Mouse (Mus musculus): ENCODE results near the gene Gm49486.
"Not testable (repeated sequence)": the region's sequence is repeated elsewhere in the genome, so short reads cannot be mapped to it uniquely, and the experiment has no call there.

Gm49486 gene

DNA sequence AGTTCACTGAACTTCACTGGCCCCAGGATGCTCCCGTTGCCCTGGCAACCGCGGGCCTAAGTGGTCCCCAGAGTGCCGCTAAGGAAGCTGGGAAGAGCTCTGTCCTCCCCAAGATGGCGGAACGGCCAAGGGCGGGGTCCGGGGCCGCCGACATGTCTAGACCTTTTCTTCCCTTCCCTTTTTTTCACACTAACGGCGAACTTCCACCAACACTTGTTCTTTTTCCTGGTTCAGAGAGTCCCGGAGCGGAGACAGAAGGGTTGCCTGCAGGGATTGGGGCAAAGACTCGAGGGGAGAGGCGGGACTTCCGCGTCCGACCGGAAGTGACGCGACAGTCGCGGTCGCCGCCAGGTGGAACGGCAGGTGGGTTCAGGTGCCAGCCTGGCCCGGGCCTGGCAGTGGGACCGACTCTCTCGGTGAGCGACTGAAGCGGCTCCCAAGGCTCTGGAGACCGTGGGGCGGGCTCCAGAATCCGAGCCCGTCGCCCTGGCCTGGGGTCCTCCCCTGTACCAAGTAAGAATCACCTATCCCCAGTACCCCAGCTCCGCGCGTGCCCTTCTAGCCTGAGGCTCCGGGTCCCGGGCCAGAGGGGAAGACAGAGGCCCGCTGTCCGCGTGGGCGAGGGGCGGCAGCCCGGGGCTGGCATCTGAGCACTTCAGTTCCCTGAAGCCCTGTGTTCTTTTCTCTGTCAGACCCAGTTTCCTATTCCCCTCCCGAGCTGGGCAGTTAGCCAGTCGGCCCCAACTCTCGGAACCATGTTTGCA lies at the start of gene Gm49486, which contains the start of gene Pick1:
Gm49486 (plus strand) TSS at position 334 of the 764 bp plus-strand sequence.
Pick1 (plus strand) TSS at position 116 of the 764 bp plus-strand sequence.
- peak; percentile 93 for DNase-seq

DNA sequence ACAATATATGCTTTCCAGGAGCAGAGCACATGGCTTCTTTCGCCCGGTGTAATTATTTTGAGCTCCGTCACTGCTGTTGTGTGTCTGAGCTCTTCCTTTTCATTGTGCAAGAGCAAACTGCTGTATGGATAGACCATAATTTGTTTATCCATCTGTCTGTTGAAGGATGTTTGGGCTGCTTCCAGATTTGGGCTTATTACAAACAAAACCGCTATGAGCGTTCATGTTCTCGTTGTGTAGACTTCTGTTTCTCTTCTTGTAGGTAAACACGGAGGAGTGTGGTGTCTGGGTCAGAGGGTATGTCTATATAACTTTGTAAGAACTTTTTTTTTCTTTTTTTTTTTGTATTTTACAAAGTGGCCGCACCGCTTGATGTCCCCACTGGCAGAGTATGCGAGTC lies 44.0 kb upstream of the Gm49486 start:
- DNase-seq: no peak

DNA sequence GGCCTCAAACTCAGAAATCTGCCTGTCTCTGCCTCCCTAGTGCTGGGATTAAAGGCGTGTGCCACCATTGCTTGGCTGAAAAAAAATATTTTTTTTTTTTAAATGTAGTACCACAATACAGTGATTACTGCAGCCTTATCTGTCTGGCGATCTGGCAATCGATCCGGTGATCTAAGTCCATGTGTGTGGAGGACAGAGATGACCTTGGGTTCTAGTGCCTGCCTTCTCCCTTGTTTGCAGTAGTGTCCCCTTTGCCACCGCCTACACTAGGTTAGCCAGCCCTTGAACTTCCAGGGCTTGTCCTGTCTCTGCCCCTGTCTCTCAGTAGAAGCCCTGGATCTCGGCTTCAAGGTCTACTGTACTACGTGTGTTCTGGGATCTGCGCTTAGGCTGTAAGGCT lies 41.4 kb upstream of the Gm49486 start:
- no peak for DNase-seq

DNA sequence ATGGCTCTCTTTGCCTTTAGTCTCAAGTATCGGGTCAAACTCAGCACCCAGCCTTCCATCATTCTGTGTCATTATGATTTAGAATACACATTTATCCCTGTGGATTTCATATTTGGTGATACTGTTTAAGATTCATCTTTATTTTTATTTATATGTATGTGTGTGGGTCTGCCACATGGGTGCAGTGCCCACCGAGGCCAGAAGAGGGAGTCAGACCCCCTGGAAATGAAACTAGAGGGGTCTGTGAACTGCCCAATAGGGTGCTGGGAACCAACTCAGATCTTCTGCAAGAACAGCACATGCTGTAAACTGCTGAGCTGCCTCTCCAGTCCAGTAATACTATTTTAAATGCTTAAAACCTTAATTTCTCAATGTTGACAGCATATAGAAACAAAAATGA lies 37.8 kb upstream of the Gm49486 start:
- no peak for DNase-seq

DNA sequence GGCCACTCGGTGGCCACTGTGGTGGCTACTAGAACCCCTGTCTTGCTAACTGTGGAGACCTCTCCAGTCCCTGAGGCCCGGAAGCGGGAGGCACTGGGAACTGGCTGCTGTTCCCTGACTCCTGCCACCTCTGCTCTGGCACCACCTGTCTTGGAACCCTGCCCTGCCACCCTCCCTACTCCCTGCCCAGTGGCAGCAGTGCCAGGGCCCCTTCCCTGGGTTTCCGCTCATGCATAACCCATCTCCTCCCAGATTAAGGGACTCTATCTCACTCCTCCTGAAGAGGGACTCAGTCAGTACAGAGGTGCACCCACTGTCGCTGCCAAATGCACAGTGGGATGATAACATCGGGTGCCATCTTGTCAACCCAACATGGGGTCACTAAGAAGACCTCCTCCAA lies 36.7 kb upstream of the Gm49486 start:
- no peak for DNase-seq

DNA sequence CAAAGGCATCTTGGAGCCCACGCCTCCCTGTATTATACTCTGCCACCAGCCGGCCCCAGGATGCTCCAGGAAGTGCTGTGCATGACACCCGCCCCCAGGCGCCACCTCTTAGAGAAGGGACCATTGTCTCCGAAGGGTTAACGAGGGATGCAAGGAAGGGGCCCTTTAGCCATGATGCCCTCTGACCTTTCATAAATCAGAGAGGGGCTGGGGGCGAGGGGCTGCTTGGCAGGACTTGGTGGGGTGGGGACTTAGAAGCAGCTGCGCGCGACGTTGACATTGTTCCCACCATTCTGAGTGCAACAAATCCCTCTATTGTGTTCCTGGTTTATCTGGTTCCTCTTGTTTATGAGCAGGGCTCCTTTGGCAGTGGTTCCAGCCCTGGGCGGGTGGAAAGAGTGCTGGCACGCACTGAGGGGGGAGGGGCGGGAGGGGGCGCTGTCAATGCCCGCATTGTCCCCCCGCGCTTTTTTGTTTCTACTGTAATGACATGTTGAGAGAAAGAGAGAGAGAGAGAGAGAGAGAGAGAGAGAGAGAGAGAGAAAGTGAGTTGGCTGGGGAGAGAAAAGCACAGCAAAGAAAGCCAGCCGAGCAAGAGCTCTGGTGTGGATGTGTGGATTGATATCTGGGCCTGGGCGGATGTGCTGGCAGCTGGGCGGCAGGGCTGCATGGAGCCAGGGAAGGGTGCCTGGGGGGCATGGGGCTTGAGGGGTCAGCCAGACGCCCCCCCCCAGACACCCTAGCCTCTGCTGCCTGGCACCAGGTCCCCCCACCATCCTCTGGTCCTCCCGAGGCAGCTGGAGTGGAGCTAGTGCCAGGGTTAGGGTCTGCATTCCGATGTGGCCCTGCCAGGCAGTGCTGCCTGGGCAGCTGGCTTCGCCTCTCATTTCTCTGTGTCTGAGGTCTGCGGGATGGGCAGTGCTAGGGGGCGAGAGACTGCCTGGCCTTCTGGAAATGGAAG lies 36.0 kb upstream of the Gm49486 start:
- DNase-seq: peak; percentile 96

DNA sequence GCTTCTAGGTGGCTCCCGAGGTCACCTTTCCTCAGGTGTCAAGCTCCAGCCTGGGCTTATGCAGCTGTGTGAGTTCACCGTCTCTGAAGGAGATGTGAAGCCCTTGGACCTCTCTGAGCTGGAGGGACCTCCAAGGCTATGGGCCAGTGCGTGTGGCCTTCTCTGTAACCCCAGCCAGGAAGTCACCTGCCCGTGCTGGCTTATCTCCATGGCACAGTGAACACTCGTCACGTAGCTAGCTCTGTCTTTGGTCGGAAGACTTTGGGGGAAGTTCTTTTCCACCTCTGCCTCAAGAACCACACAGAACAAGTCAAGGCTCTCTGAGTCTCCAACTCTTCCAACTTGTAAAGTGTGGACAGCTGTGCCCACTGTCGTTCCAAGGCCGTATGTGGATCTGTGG lies 35.1 kb upstream of the Gm49486 start:
- no peak for DNase-seq

DNA sequence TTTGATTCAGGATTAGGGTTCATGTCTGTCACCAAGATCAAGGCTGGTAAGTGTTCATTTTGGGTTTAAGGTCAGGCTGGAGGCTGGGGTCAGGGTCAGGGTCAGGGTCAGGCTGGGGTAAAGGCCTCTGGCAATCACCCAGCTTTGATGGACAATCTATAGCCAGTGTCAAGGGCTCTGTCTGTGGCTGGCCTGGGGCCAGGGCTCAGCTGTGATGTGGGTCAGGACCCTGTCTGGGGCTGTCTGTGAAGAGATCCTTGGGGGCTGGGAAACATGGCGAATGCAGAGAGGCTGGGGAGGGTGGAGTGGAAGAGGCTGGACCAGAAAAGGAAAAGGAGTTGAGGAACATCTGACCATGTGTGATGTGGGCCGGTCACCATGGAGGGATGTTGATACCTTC lies 34.2 kb upstream of the Gm49486 start:
- peak; percentile 51 for DNase-seq

DNA sequence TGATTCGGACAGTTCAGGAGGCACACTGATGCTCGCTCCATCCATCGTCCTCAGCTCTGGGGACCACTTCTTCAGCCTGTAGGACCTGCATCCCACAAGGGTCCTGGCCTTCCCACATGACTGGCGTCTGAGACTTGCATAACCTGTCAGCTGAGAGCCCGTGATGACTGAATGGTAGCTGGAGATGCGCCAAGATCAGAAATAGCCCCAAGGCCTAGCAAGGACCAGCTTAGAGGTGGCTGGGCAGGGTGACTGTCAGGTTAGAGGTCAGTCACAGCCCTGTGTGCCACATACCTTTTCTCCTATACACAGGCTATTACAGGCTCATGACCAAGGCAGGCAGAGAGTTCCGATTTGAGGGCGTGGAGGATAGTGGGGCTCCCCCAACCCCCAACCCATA lies 33.7 kb upstream of the Gm49486 start:
- no peak for DNase-seq

DNA sequence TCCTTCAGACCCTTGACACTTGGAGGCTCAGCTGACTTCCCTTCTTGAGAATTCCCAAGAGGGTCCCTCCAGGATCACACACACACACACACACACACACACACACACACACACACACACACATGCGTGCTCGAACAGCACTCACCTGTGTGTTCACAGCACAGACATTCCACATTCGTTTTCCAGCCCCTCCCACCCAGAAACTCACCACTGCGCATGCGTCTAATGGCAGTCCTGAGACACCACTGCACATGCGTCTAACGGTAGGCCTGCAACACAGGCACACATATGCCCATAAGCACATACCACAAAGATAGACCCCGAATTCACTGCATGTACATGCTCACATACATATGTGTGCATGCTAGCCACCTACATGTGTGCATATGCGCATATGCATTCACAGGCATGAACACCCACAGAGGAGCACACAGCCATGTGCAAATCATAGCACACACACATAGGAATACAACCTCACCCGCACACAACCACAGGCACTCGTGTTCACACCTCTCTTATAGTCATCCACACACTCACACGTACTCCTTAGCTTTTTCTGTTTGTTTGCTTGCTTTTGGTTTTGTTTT lies 29.7 kb upstream of the Gm49486 start:
- no peak for DNase-seq

DNA sequence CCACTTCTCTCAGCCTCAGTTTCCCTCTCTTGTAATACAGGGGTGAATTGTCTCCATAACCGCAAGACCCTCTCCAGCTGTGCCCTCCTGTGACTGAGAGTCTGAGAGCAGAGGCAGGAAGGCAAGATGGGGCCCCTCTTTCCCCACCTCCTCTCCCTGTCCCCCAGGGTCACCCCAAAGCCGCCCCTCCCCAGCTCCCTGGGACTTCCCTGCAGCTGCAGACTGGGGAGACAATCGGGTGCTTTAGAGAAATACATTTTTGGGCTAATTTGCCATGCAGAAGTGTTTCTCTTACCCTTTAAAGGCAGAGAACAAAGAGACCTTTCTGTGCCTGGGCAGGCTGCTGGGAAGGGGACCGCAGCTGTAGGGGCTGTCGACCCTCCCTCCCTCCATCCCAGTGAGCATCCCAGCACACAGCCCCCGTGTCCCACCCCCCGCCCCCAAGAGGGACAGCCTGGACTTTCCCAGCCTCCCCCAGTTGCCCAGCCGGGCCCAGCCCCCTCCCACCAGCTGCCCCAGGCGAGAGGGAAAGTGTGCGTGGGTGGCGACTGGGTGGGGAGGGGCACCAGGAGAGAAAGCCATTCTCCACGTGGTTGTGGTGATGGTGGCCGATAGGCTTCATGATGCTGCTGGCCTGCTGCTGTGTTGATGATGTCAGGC lies 27.6 kb upstream of the Gm49486 start:
- DNase-seq: peak; percentile 89

DNA sequence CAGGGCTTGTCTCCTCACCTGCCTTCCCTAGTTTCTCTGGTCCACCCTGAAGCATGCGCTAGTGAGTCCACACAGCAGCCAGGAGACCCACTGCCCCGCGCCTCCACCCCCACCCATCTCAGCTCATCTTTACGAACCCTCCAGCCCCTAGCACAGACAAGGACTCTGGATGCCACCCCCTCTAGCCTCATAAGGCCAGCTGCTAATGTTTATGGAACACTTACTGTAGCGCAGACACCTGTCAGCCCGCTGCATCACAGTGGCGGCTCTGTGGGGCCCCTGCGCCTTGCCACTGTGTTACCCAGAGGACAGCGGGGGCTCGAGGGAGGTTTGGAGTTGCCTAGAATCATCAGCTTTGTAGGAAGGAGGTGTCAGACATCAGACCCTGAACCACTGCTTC lies 26.6 kb upstream of the Gm49486 start:
- peak; percentile 48 for DNase-seq

DNA sequence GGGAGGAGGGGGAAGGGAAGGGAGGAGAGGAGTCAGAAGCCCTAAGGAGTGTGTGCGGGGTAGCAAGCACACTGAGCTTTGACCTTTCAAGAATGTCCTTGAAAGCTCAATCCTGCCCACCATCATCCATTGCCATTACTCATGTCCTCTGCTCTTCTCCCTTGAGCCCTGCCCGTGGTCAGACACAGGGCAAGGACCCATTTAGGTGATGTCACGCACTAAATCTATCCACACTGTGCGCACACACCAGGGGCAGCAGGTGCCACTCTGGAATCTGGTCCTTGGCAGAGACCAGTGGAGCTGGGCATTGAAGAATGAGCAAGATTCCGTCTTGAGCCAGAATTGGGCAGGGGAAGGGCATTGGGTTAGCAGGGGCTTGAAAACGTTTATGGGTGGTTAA lies 21.0 kb upstream of the Gm49486 start:
- DNase-seq: no peak

DNA sequence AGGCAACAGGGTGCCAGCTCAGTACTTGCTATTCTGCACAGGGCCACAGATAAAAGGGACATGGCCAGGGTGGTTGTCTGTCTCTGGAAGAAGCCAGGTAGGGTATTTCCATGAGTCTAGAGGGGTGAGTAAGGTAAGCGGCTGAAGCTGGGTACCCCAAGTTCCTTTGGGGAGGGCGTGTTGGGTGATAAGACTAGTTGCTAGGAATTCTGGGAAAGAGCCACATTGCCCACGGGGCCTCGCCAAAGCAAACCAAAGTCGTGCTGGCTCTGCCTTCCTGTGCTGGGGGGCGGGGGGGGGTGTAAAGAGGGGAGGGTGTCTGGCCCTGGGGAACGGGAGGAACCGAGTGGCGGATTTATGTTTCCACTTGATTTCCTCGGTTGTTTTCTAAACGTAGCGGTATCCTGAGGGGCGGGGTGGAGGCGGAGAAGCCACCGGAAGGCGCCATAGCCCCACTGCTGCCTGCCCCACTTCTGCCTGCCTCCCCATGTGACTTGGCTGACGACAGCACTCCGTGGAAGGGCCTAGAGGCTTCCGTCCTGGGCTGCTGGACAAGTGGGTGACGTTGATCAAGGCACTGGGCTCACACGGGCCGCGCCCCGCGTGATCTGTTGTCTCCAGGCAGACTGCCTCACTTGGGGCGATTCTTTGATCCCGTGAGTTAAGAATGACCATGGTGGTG lies 20.3 kb upstream of the Gm49486 start:
- DNase-seq: peak; percentile 53

DNA sequence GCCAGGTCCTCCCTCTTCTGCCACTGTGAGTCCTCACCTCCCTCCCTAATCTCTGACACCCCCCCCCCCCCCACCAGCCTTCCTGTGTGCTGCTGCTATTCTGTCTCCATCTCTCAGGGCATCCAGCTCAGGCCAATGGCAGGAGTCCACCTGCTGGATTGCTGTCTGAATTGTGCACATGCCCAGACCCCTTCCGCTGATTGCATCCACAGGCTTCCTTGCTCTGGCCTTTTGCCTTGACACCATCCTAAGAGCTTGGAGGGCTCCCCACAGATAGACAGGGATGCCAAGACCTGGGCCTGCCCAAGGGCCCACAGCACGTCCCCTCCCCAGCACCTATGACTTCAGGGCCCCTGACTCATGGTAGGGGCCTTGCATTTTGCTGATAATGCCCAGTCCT lies 18.8 kb upstream of the Gm49486 start:
- DNase-seq: no peak

DNA sequence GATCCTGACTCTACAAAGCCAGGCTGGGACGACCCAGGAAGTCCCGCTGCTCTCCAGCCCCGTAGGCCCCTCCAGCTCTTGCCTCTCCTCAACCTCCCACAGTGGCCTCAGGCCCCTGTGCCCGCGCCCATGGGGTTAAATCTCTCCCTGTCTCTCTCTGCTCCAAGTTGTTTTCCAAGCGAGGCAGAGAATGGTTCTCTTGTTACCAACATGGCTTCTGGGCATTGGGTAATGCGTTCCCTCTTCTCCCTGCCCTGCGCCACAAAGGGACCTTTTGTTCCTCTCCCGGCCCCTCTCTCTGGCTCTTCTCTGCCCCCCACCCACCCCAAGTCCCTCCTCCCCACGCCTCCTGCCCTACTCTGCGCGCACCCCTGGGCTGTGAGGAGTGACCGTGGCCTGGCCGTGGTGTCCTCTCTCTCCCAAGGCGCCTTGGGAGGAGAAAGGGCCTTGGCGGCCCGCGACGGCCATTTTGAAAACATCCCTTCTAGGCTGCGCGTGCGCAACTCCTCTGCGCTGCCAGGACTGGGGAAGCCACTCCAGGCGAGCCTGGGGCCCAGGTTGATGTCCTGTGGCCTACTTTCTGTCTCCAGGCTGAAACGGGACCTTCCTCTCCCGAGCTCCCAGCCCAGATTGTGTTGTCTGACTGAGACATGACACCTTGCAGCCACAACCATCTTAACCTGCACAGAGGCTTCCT lies 16.3 kb upstream of the Gm49486 start:
- no peak for DNase-seq

DNA sequence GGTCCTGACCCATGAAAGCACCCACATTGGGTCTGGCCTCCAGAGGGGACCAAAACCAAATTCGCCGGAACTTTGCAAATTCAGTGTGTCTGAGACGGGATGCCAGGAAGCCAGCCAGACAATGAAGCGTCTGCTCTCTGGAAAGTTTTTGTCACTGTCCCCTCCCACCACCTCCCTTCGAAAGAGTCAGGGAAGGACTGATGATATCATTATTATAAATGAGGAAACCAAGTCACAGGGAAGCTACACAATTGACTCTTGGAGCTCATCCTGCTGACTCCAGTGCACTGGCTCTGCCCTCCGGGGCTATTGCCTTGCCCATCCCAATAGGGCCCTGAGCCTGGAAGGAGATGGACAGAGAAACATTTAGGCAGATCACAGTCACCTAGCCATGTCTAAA lies 15.6 kb upstream of the Gm49486 start:
- no peak for DNase-seq

DNA sequence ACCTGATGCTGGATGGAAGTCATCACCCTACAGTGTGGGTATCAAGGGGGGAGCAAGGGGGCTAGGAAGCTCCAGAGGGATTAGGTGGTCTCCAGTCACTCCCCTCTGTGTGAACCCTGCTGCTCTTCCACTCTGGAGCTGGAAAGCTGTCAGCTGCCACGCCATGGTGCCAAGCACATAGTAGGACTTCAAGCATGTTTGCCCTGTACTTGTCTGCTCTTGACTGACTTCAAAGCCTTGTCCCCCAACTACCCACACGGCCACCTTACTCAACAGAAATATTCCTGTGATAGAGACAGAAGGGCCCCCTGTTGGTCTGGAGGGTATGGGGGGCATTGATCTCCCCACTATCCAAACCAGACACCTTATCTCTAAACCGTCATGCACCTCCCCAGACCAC lies 13.0 kb upstream of the Gm49486 start:
- DNase-seq: no peak

DNA sequence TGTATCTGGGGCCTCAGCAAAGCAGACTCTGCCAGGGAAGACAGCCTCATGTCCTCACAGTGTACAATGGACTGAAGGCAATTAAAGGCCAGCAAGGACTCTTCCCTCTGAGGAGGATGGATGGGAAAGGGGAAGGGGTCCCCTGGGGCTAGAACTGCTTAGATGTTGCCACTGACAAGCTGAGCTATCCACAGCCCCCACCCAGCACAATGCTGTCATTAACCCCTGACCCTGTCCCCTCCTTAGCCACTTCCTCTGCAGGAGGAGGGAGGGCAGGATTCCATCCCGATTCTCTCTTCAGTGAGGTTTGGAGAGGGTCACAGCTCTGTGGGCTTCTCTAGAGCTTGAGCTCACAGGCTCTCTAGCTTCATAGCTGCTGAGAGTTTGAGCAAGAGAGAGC lies 9.6 kb upstream of the Gm49486 start:
- peak; percentile 36 for DNase-seq

DNA sequence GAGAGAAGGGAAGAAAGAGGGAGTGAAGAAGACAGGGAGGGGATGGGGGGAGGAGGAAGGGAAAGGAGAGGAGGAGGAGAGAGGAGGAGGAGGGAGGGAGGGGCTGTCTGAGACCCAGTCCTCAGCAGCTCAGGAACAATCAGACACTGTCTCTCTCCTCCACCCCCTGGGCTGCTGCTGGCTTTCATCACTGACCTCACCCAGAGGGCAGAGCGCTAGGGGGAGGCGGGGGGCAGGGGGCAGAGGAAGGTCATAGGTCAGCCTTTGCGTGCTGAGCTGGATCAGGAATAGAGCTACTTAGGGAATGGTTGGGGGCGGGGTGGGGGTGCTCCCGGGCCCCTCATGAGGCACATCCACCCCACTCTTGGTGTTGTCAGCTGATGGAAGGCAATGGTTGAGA lies 5.5 kb upstream of the Gm49486 start:
- DNase-seq: peak; percentile 63

DNA sequence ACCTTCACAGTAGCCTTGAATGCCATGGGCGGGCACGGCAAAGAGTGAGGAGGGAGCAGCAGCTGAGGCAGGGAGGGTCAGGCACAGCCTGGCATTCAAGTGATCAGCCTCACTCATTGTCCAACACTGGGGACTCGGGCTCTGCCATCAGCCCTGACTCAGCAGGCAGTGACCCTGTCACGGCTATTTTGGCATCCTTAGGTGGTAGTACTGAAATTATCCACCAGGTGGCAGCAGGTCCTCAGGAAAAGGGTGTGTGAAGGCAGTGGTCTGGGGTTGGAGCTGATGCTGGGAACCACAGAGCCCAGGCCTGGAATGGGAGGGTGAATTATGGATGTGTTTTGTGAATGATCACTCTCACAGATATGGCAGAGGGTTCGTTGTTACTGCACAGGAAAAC lies 4.5 kb upstream of the Gm49486 start:
- DNase-seq: peak; percentile 94

DNA sequence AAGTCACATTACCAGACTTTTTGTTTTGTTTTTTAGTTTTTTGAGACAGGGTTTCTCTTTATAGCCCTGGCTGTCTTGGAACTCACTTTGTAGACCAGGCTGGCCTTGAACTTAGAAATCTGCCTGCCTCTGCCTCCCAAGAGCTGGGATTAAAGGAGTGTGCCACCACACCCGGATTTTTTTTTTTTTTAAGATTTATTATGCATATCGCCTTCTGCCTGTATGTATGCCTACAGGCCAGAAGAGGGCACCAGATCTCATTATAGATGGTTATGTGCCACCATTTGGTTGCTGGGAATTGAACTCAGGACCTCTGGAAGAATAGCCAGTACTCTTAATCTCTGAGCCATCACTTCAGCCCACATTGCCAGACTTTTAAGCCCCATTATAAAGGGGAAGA lies 3.4 kb upstream of the Gm49486 start:
- DNase-seq: not testable (repeated sequence)
